Mouse (Mus musculus) E14TG2a.4 (cell line): ENCODE measurements around the gene Gipc2.

Experiments
- CTCF ChIP-seq: conservative IDR thresholded peaks from 2 replicates; pipeline ENCODE4 v1.5.1; 2014; ENCODE audit warnings: low read length
- NANOG ChIP-seq: IDR thresholded peaks from 2 replicates; pipeline ENCODE4 v1.6.1; 2014; ENCODE audit warnings: borderline replicate concordance, low read length, mixed read lengths
- POU5F1 ChIP-seq: IDR thresholded peaks from 2 replicates; pipeline ENCODE4 v1.6.1; 2014; ENCODE audit warnings: low read length, borderline replicate concordance

DNA sequence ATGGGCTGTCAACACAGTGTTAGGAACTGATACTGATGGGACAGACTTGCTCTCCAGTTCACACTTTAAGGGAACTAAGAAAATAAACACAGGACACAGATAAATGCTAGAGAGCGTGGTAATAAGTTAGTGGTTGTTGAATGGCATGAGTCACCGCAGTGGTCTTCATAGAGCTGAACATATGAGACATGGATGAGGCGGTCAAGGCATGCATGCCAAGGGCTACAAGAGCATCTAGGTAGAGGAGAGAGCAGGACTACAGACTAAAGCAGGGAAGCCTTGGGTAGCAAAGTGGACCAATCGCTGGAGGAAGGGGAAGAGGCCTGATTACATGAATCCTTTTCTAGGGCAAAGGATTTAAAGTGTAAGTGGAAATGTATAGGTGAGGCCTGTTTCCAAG, 41.1 kb upstream of the Gipc2 start:
- TF ChIP-seq CTCF, result no peak
- TF ChIP-seq NANOG, result no peak
- no peak for TF ChIP-seq POU5F1
